Mouse (Mus musculus): Measurements from ENCODE around the gene Ccer2.

- peak; percentile 65 for TF ChIP-seq CTCF (IDR thresholded peaks at IDR 0.05; ENCODE audit: insufficient read depth, low read length)
- no peak for TF ChIP-seq POLR2A (IDR thresholded peaks at IDR 0.05; ENCODE audit: borderline replicate concordance, extremely low read depth, low read depth, low read length)
Observed at GRCm38 (mm10) chr7:28726600-28726999, 29.4 kb upstream of the Ccer2 start.

Measured in lung, adult 2 months (tissue).